Mouse (Mus musculus): ENCODE measurements around the gene Lrp4. TPM values are rescaled to one million over a fixed set of nuclear protein-coding genes. Genes with fewer than 3 reads are reported as not detected.

Lrp4 gene
- polyA plus RNA-seq, 1 experiment from 2014 or later, result 3.9 TPM

DNA sequence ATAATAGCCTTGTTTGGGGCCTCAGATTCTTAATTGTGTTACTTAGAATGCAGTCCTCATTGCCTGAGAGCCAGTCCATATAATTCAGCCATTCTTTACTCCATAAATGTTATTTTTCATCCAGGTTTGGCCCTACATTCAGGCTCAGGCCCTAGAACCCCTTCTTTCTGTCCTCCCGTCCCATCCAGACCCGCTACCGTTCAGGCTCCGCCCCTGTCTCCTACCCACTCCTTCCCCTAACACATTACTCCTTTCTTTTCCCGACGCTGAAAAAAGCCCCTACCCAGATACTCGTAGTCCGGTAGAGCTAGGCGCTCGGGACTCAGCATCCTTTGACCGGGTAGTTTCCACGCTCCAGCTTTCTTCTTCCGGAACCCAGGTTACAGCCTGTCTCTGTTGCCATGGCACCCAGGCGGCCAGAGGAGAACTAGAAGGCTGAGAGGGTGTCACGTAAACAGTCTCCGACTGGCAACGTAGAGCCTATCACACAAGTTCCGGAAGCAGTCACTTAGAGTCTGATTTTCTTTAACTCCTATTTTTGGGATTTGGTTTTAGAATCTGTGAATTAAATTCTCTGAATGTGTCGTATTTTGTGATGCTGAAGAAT is 12.9 kb upstream of the Lrp4 start, which contains the start of gene 1110051M20Rik:
Gene 1110051M20Rik (minus strand): TSS at position 419 of the 607 bp plus-strand sequence.
- peak within 1 kb of the TSS; percentile 69 for H3K9ac ChIP-seq (ENCODE audit: low read length)
- peaks cover 5% of the 10 kb centered on the region for H3K4me1 ChIP-seq (ENCODE audit: control insufficient read depth, insufficient read depth, low read length)
- peak; percentile 82 for ATAC-seq (replicated peaks; ENCODE audit: extremely low read depth, insufficient read depth, low FRiP score)
- WGBS, result 1% methylated on average over 19 of the region's 19 CpGs
- no peak within 1 kb of the TSS; the same call in none of the 2 replicates for H3K27ac ChIP-seq (ENCODE audit: low read length)
- H3K4me2 ChIP-seq (ENCODE audit: low read depth, low read length), result peak within 1 kb of the TSS; percentile 85
- H3K4me3 ChIP-seq (ENCODE audit: low read length), result peak within 1 kb of the TSS; percentile 88
- H3K36me3 ChIP-seq (ENCODE audit: control insufficient read depth, insufficient read depth), result no peaks in the 10 kb centered on the region
- H3K9me3 ChIP-seq (replicated peaks; ENCODE audit: control insufficient read depth, low read length), result no peaks in the 10 kb centered on the region; the same call in 1 of the 2 replicates
- H3K27me3 ChIP-seq (ENCODE audit: control insufficient read depth, insufficient read depth, low read length), result no peaks in the 10 kb centered on the region

DNA sequence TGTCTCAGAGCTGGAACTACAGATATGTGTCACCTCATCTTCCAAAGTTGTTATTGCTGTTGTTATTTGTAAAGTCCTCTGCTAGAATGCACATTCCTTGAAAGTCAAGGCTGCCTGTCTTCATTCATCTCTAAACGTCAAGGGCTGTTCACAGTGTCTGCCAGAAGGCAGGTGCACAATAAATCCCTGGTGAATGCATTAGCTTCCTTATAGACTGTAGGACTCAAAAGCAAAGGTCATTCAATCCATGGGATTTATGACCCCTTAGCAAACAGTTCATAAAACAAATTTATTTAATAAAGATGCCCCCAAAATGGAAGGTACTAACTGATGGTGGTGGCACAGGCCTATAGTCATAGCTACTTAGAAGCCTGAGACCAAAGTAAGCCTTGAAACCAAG is 7.6 kb upstream of the Lrp4 start:
- Histone ChIP-seq H3K4me3 (ENCODE audit: low read length) (no peak overlapping the region), H3K9ac (ENCODE audit: low read length) (no peak overlapping the region), H3K27me3 (ENCODE audit: control insufficient read depth, insufficient read depth, low read length) (no peaks in the 10 kb centered on the region), H3K36me3 (ENCODE audit: control insufficient read depth, insufficient read depth) (no peaks in the 10 kb centered on the region), H3K27ac (ENCODE audit: low read length) (no peak overlapping the region), H3K9me3 (replicated peaks; ENCODE audit: control insufficient read depth, low read length) (no peaks in the 10 kb centered on the region; the same call in 1 of the 2 replicates), H3K4me1 (ENCODE audit: control insufficient read depth, insufficient read depth, low read length) (peaks cover 6% of the 10 kb centered on the region), H3K4me2 (ENCODE audit: low read depth, low read length) (no peak overlapping the region)
- no peak for ATAC-seq (replicated peaks; ENCODE audit: extremely low read depth, insufficient read depth, low FRiP score)
- WGBS, result 64% methylated on average over 1 of the region's 1 CpGs

DNA sequence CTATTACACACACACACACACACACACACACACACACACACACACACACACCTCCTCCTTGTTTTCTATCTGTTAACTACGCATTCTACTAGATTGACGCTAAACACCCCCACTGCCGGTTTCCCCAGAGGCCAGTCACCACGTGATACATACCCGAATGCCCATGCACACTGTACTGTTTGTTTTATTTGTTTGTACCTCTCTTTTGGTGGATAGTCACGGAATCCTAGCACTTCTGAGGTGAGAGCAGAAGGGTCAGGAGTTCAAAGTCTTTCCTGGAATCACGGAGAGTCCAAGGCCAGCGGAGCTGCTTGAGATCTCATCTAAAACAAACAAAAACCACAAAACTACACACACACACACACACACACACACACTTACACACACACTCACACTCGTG is 7.0 kb upstream of the Lrp4 start:
- Histone ChIP-seq H3K27me3 (ENCODE audit: control insufficient read depth, insufficient read depth, low read length) (no peaks in the 10 kb centered on the region), H3K4me3 (ENCODE audit: low read length) (no peak overlapping the region), H3K4me1 (ENCODE audit: control insufficient read depth, insufficient read depth, low read length) (peaks cover 6% of the 10 kb centered on the region), H3K9ac (ENCODE audit: low read length) (no peak overlapping the region), H3K36me3 (ENCODE audit: control insufficient read depth, insufficient read depth) (no peaks in the 10 kb centered on the region), H3K9me3 (replicated peaks; ENCODE audit: control insufficient read depth, low read length) (no peaks in the 10 kb centered on the region; the same call in 1 of the 2 replicates), H3K27ac (ENCODE audit: low read length) (no peak overlapping the region), H3K4me2 (ENCODE audit: low read depth, low read length) (no peak overlapping the region)
- 62% methylated on average over 9 of the region's 9 CpGs for WGBS
- no peak for ATAC-seq (replicated peaks; ENCODE audit: extremely low read depth, insufficient read depth, low FRiP score)

DNA sequence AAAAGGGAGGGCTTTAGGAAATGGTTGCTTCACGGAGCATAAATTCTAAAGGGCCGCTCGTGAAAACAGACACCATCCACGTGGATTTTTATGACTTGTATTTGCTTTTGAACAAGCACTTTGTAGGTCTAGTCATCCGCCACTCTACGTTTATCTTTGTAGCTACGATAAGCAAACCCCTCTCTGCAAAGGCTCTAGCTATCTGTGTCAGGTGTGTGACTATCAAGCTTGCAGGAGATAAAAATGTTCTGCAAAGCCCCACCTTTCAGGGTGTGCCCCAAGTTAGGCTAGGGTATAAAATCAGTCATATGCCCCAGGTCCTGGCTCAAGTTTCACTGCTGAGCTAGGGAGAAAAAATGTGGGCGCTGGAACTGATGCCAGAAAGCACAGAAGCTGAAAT is 4.7 kb upstream of the Lrp4 start:
- H3K36me3 ChIP-seq (ENCODE audit: control insufficient read depth, insufficient read depth), result no peaks in the 10 kb centered on the region
- H3K4me3 ChIP-seq (ENCODE audit: low read length), result no peak overlapping the region
- H3K4me2 ChIP-seq (ENCODE audit: low read depth, low read length), result peak overlapping the region; percentile 33; the same call in 1 of the 2 replicates
- no peak for ATAC-seq (replicated peaks; ENCODE audit: extremely low read depth, insufficient read depth, low FRiP score)
- 25% methylated on average over 8 of the region's 8 CpGs for WGBS
- peaks cover 6% of the 10 kb centered on the region for H3K4me1 ChIP-seq (ENCODE audit: control insufficient read depth, insufficient read depth, low read length)
- no peaks in the 10 kb centered on the region for H3K27me3 ChIP-seq (ENCODE audit: control insufficient read depth, insufficient read depth, low read length)
- H3K27ac ChIP-seq (ENCODE audit: low read length), result no peak overlapping the region
- H3K9ac ChIP-seq (ENCODE audit: low read length), result no peak overlapping the region; the same call in 1 of the 2 replicates
- H3K9me3 ChIP-seq (replicated peaks; ENCODE audit: control insufficient read depth, low read length), result no peaks in the 10 kb centered on the region

DNA sequence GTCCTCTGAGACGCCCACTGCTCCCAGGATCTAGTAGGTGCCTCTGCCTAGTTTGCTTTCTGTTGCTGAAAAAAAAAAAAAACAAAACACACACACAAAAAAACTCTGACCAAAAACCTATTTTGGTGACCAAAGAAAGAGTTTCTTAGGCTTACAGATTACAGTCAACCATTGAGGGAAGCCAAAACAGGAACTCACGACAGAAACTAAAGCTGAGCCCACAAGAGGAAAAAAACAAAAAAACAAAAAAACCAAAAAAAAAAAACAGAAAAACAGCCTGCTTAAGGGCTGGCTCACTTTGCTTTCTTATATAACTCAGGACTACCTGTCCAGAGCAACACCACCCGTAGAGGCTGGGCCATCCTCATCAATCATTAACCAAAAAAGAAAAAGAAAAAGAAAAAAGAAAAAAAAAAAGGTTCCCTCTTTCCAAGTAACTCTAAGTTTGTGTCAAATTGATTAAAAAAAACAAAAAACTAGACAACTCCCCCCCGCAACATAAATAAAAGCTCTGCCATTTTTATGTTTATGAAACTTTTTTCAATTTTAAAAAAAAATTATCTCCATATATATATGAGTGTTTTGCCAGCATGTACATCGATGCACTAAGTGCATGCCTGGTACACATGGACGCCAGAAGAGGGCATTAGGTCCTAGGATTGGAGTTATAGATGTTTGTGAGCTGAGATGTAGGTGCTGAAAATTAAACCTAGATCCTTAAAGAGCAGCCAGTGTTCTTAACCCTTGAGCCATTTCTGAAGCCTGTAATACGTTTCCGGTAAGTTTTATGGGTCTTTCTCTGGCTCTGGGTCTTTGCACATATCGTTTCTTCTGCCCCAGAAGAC is 3.9 kb upstream of the Lrp4 start:
- H3K4me3 ChIP-seq (ENCODE audit: low read length), result no peak overlapping the region
- WGBS, result 74% methylated on average over 9 of the region's 9 CpGs
- no peaks in the 10 kb centered on the region for H3K27me3 ChIP-seq (ENCODE audit: control insufficient read depth, insufficient read depth, low read length)
- no peak overlapping the region for H3K9ac ChIP-seq (ENCODE audit: low read length)
- no peak for ATAC-seq (replicated peaks; ENCODE audit: extremely low read depth, insufficient read depth, low FRiP score)
- H3K36me3 ChIP-seq (ENCODE audit: control insufficient read depth, insufficient read depth), result no peaks in the 10 kb centered on the region
- peaks cover 6% of the 10 kb centered on the region for H3K4me1 ChIP-seq (ENCODE audit: control insufficient read depth, insufficient read depth, low read length)
- H3K9me3 ChIP-seq (replicated peaks; ENCODE audit: control insufficient read depth, low read length), result no peaks in the 10 kb centered on the region
- H3K4me2 ChIP-seq (ENCODE audit: low read depth, low read length), result no peak overlapping the region
- H3K27ac ChIP-seq (ENCODE audit: low read length), result no peak overlapping the region

DNA sequence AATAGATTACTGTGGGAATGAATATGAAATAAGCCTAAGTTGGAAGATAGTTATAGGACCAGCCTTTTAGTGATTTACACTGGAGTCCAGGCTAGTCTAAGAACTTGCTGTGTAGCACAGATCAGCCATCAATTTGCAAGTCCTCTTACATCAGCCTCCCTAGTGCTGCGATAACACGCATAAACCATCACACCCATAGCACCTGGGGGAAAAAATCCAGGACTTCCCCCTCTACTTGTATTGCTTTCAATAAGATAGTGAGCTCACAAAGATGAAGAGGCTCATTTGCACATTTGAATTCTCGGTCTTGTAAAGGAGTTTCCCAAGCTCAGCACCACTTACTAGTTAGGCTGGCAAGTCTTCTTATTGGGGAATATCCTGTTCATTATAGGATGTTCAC is 2.9 kb upstream of the Lrp4 start:
- H3K4me3 ChIP-seq (ENCODE audit: low read length), result no peak overlapping the region
- H3K4me2 ChIP-seq (ENCODE audit: low read depth, low read length), result no peak overlapping the region
- H3K36me3 ChIP-seq (ENCODE audit: control insufficient read depth, insufficient read depth), result no peaks in the 10 kb centered on the region
- H3K27ac ChIP-seq (ENCODE audit: low read length), result no peak overlapping the region
- 88% methylated on average over 3 of the region's 3 CpGs for WGBS
- no peak for ATAC-seq (replicated peaks; ENCODE audit: extremely low read depth, insufficient read depth, low FRiP score)
- no peaks in the 10 kb centered on the region for H3K9me3 ChIP-seq (replicated peaks; ENCODE audit: control insufficient read depth, low read length)
- H3K27me3 ChIP-seq (ENCODE audit: control insufficient read depth, insufficient read depth, low read length), result no peaks in the 10 kb centered on the region
- H3K4me1 ChIP-seq (ENCODE audit: control insufficient read depth, insufficient read depth, low read length), result peaks cover 10% of the 10 kb centered on the region
- no peak overlapping the region for H3K9ac ChIP-seq (ENCODE audit: low read length)

DNA sequence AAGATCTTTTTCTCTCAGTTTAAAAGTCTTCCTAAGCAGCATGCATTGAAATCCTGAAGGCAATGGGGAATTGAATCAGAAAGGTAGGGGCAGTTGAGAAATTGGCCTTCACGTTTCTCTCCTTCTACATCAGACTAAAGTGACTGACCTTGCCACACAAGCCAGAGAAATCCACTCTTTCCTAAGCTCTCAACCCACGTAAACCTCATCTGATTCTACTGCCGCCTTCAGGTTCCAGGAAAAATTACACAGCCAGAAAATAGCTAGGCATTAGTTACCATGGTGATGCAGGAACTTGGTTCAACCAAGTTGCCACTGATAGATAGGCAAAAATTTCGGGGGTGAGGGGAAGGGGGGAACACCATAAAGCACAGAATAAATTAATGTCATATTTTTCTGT is 1.5 kb upstream of the Lrp4 start:
- ATAC-seq (replicated peaks; ENCODE audit: extremely low read depth, insufficient read depth, low FRiP score), result no peak
- Histone ChIP-seq H3K9me3 (replicated peaks; ENCODE audit: control insufficient read depth, low read length) (peaks cover 4% of the 10 kb centered on the region; the same call in 1 of the 2 replicates), H3K9ac (ENCODE audit: low read length) (no peak overlapping the region), H3K4me3 (ENCODE audit: low read length) (no peak overlapping the region), H3K27me3 (ENCODE audit: control insufficient read depth, insufficient read depth, low read length) (no peaks in the 10 kb centered on the region), H3K36me3 (ENCODE audit: control insufficient read depth, insufficient read depth) (no peaks in the 10 kb centered on the region), H3K4me1 (ENCODE audit: control insufficient read depth, insufficient read depth, low read length) (peaks cover 16% of the 10 kb centered on the region), H3K27ac (ENCODE audit: low read length) (no peak overlapping the region), H3K4me2 (ENCODE audit: low read depth, low read length) (no peak overlapping the region)
- 4% methylated on average over 4 of the region's 4 CpGs for WGBS

DNA sequence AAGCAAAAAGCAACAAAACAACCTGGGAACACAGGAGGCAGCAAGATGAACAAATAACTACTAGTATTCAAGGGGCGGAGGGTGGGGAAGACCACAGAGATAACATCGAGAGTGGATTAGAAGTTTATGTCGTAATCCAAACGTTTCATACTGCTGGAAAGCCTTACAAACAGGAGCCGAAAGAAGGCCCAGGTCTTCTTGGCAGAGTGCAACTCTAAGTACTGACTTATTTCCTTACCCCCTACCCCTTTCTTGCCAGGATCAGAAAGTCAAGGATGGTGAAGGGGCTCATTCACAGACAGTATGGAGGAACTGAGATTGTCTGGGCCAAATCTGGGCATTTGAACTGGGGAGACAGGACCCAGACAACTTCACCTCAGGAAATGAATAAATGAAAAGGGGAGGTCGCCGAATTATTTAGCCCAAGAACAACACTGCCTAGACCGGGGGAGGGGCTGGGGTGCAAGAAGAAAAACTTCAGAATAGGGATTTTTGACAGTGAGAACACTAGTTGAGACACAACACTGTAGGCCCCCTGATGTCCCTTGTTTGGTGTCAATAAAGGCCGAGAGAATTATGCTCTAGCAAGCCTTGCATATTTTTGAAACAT is 715 bp upstream of the Lrp4 start:
- Histone ChIP-seq H3K4me3 (ENCODE audit: low read length) (peak overlapping the region; percentile 81), H3K9ac (ENCODE audit: low read length) (peak overlapping the region; percentile 88), H3K27me3 (ENCODE audit: control insufficient read depth, insufficient read depth, low read length) (no peaks in the 10 kb centered on the region), H3K36me3 (ENCODE audit: control insufficient read depth, insufficient read depth) (no peaks in the 10 kb centered on the region), H3K4me2 (ENCODE audit: low read depth, low read length) (peak overlapping the region; percentile 78), H3K4me1 (ENCODE audit: control insufficient read depth, insufficient read depth, low read length) (peaks cover 24% of the 10 kb centered on the region), H3K9me3 (replicated peaks; ENCODE audit: control insufficient read depth, low read length) (peaks cover 4% of the 10 kb centered on the region; the same call in 1 of the 2 replicates), H3K27ac (ENCODE audit: low read length) (peak overlapping the region; percentile 89)
- WGBS, result 54% methylated on average over 9 of the region's 9 CpGs
- no peak for ATAC-seq (replicated peaks; ENCODE audit: extremely low read depth, insufficient read depth, low FRiP score)

All from heart, embryonic 16.5 days (tissue).